Mouse (Mus musculus) MEL (cell line): Measurements from ENCODE around the gene Mchr1. TPM values are rescaled to one million over a fixed set of nuclear protein-coding genes. Genes with fewer than 3 reads are reported as not detected.

ENCODE experiments used
- DNase-seq: peaks from one replicate; pipeline ENCODE4 v3.0.0; 2011; ENCODE audit warnings: low read depth, low spot score
- H3K27ac ChIP-seq: 2 replicates; pipeline ENCODE4 v1.5.1; 2012; ENCODE audit warnings: low read depth, mild to moderate bottlenecking, control low read depth, low read length, moderate library complexity; ENCODE audit not compliant: control insufficient read depth
- H3K27me3 ChIP-seq, 2 experiments: fragments of 150-350 bp in 1 of 2; sonication (generic) in 1 of 2; 2 replicates each; pipeline ENCODE4 v1.6.1; 2012; ENCODE audit warnings: low read length in 2 of 2, mild to moderate bottlenecking in 2 of 2, improper control_type of control experiment in 1 of 2, moderate library complexity in 1 of 2; ENCODE audit not compliant: insufficient read depth in 2 of 2, control insufficient read depth in 1 of 2
- H3K36me3 ChIP-seq, 2 experiments: 2 replicates each; pipeline ENCODE4 v1.6.1; 2012 to 2014; ENCODE audit warnings: low read length in 2 of 2, improper control_type of control experiment in 1 of 2, inconsistent platforms in 1 of 2, mild to moderate bottlenecking in 1 of 2; ENCODE audit not compliant: insufficient read depth in 2 of 2, control insufficient read depth in 1 of 2
- H3K4me1 ChIP-seq, 2 experiments: fragments of 150-350 bp in 1 of 2; sonication (generic) in 1 of 2; 2 replicates each; pipeline ENCODE4 v1.6.1; 2012; ENCODE audit warnings: low read length in 2 of 2, improper control_type of control experiment in 1 of 2, mild to moderate bottlenecking in 1 of 2; ENCODE audit not compliant: insufficient read depth in 2 of 2, control insufficient read depth in 1 of 2
- H3K4me3 ChIP-seq, 2 experiments: fragments of 150-350 bp in 1 of 2; sonication (generic) in 1 of 2; 2 replicates each; pipeline ENCODE4 v1.5.1; 2012; ENCODE audit warnings: low read depth in 2 of 2, low read length in 2 of 2, mild to moderate bottlenecking in 2 of 2, moderate library complexity in 2 of 2, control low read depth in 1 of 2, improper control_type of control experiment in 1 of 2; ENCODE audit not compliant: control insufficient read depth in 1 of 2, insufficient read depth in 1 of 2
- H3K79me2 ChIP-seq: 2 replicates; pipeline ENCODE4 v1.6.1; 2012; ENCODE audit warnings: mild to moderate bottlenecking, low read length, moderate library complexity; ENCODE audit not compliant: control insufficient read depth, poor library complexity, insufficient read depth
- H3K9ac ChIP-seq: 2 replicates; pipeline ENCODE4 v1.6.1; 2012; ENCODE audit warnings: low read depth, mild to moderate bottlenecking, control low read depth, low read length, moderate library complexity; ENCODE audit not compliant: control insufficient read depth, poor library complexity, severe bottlenecking
- H3K9me3 ChIP-seq: fragments of 150-350 bp; sonication (generic); replicated peaks from 2 replicates; pipeline ENCODE4 v1.6.1; 2012; ENCODE audit warnings: mild to moderate bottlenecking, low read length, improper control_type of control experiment, moderate library complexity; ENCODE audit not compliant: insufficient read depth
- BHLHE40 ChIP-seq: IDR thresholded peaks from 2 replicates; pipeline ENCODE4 v1.6.1; 2012; ENCODE audit warnings: low read depth, mild to moderate bottlenecking, inconsistent platforms, low read length, improper control_type of control experiment, borderline replicate concordance
- CHD1 ChIP-seq: IDR thresholded peaks from 2 replicates; pipeline ENCODE4 v1.6.1; 2012; ENCODE audit warnings: low read depth, mild to moderate bottlenecking, inconsistent platforms, low read length, improper control_type of control experiment
- E2F4 ChIP-seq: IDR thresholded peaks from 2 replicates; pipeline ENCODE4 v1.6.1; 2011; ENCODE audit warnings: low read depth, low read length, improper control_type of control experiment, borderline replicate concordance
- EP300 ChIP-seq, 2 experiments: IDR thresholded peaks; 2 replicates each; pipeline ENCODE4 v1.6.1; 2011; ENCODE audit warnings: improper control_type of control experiment in 2 of 2, low read length in 2 of 2, low read depth in 1 of 2, mild to moderate bottlenecking in 1 of 2
- HCFC1 ChIP-seq: IDR thresholded peaks from 2 replicates; pipeline ENCODE4 v1.6.1; 2012; ENCODE audit warnings: low read depth, mild to moderate bottlenecking, inconsistent platforms, low read length, improper control_type of control experiment, moderate library complexity
- KAT2A ChIP-seq: conservative IDR thresholded peaks from 2 replicates; pipeline ENCODE4 v1.6.1; 2012; ENCODE audit warnings: low read depth, low read length, improper control_type of control experiment, inconsistent platforms
- MAFK ChIP-seq: IDR thresholded peaks from 2 replicates; pipeline ENCODE4 v1.6.1; 2011; ENCODE audit warnings: low read depth, mild to moderate bottlenecking, low read length, improper control_type of control experiment, borderline replicate concordance
- MAX ChIP-seq: IDR thresholded peaks from 2 replicates; pipeline ENCODE4 v1.6.1; 2011; ENCODE audit warnings: low read length, improper control_type of control experiment
- MAZ ChIP-seq: IDR thresholded peaks from 2 replicates; pipeline ENCODE4 v1.6.1; 2012; ENCODE audit warnings: low read depth, mild to moderate bottlenecking, inconsistent platforms, low read length, improper control_type of control experiment
- MYB ChIP-seq: IDR thresholded peaks from 2 replicates; pipeline ENCODE4 v1.6.1; 2011; ENCODE audit warnings: mild to moderate bottlenecking, low read depth, low read length, improper control_type of control experiment
- MYC ChIP-seq: IDR thresholded peaks from 2 replicates; pipeline ENCODE4 v1.6.1; 2011; ENCODE audit warnings: low read depth, mild to moderate bottlenecking, low read length, improper control_type of control experiment, moderate library complexity
- NRF1 ChIP-seq: IDR thresholded peaks from 2 replicates; pipeline ENCODE4 v1.6.1; 2014; ENCODE audit warnings: low read depth, mild to moderate bottlenecking, inconsistent platforms, low read length, improper control_type of control experiment, moderate library complexity; ENCODE audit not compliant: poor library complexity, insufficient read depth, severe bottlenecking
- RAD21 ChIP-seq: IDR thresholded peaks from 2 replicates; pipeline ENCODE4 v1.6.1; 2011; ENCODE audit warnings: mild to moderate bottlenecking, low read depth, low read length, improper control_type of control experiment
- RCOR1 ChIP-seq: IDR thresholded peaks from 2 replicates; pipeline ENCODE4 v1.6.1; 2012; ENCODE audit warnings: low read depth, mild to moderate bottlenecking, inconsistent platforms, low read length, improper control_type of control experiment
- UBTF ChIP-seq: IDR thresholded peaks from 2 replicates; pipeline ENCODE4 v1.6.1; 2012; ENCODE audit warnings: low read depth, mild to moderate bottlenecking, inconsistent platforms, low read length, improper control_type of control experiment, moderate library complexity, borderline replicate concordance; ENCODE audit not compliant: insufficient read depth
- ZNF384 ChIP-seq: IDR thresholded peaks from 2 replicates; pipeline ENCODE4 v1.6.1; 2012; ENCODE audit warnings: low read depth, mild to moderate bottlenecking, inconsistent platforms, low read length, improper control_type of control experiment
- polyA plus RNA-seq, 2 experiments: library from polyadenylated mRNA; stranded (reverse) in 1 of 2; unstranded in 1 of 2; fragments of >175 nt in 1 of 2; fragments of >200 nt in 1 of 2; gene quantifications; 2 replicates each; pipeline versions ENCODE4 v1.2.1 to v1.2.4; 2012; ENCODE audit warnings: low replicate concordance in 2 of 2, low read depth in 1 of 2; ENCODE audit not compliant: insufficient read length in 2 of 2, insufficient read depth in 1 of 2, missing spikeins in 1 of 2
- total RNA-seq: library from RNA; depleted of rRNA; stranded (reverse); fragments of 300-350 nt; gene quantifications from 2 replicates; pipeline ENCODE4 v1.2.3, GENCODE M21; 2012

The Mchr1 gene
- total and polyA plus RNA-seq, 3 experiments, result not detected

- H3K9ac ChIP-seq, result no peak overlapping the region
- no peak overlapping the region for H3K4me3 ChIP-seq
- H3K79me2 ChIP-seq, result no peaks in the 10 kb centered on the region
- H3K4me1 ChIP-seq, result no peaks in the 10 kb centered on the region
- TF ChIP-seq E2F4 (no peak), BHLHE40 (no peak), CHD1 (no peak), MAFK (no peak), RAD21 (no peak), ZNF384 (no peak), RCOR1 (no peak), KAT2A (no peak), MYB (no peak), MYC (no peak), MAX (no peak), MAZ (no peak), HCFC1 (no peak)
- DNase-seq, result no peak
- no peaks in the 10 kb centered on the region for H3K36me3 ChIP-seq
- no peaks in the 10 kb centered on the region for H3K9me3 ChIP-seq
- no peaks in the 10 kb centered on the region for H3K27me3 ChIP-seq
- H3K27ac ChIP-seq, result no peak overlapping the region
These were observed 32.8 kb upstream of the Mchr1 start for GRCm38 (mm10) chr15:81202462-81202861.

- Histone ChIP-seq H3K79me2 (no peaks in the 10 kb centered on the region), H3K4me1 (peaks cover 0 to 3% of the 10 kb centered on the region in 2 experiments; a peak in 1 of 4 replicates), H3K9me3 (no peaks in the 10 kb centered on the region), H3K36me3 (no peaks in the 10 kb centered on the region), H3K27ac (no peak overlapping the region), H3K9ac (peak overlapping the region; percentile 29; the same call in 1 of the 2 replicates), H3K27me3 (no peaks in the 10 kb centered on the region; a peak in 1 of 4 replicates), H3K4me3 (peak overlapping the region; percentile 32 to 73)
- TF ChIP-seq RCOR1 (0 out of 2 replicates have a peak, but pooled peaks have one; percentile 12), MYC (0 out of 2 replicates have a peak, but pooled peaks have one; percentile 38), NRF1 (no peak), EP300 (IDR thresholded peaks at IDR 0.05; ENCODE audit: low read depth in 1 of 2, low read length in 2 of 2) (no peak), UBTF (no peak)
- DNase-seq, result peak; percentile 71
These were observed 24.8 kb upstream of the Mchr1 start for GRCm38 (mm10) chr15:81210496-81210895.
